Mouse (Mus musculus): Measurements from ENCODE around the gene Ror2. TPM values are rescaled to one million over a fixed set of nuclear protein-coding genes. Genes with fewer than 3 reads are reported as not detected.
"Not testable (repeated sequence)": the region's sequence is repeated elsewhere in the genome, so short reads cannot be mapped to it uniquely, and the experiment has no call there.

Gene Ror2
- 0.55 TPM in 1 of 2 replicates, not detected in the other for polyA plus RNA-seq (2012; ENCODE audit: insufficient read depth, insufficient read length, missing spikeins)

DNA sequence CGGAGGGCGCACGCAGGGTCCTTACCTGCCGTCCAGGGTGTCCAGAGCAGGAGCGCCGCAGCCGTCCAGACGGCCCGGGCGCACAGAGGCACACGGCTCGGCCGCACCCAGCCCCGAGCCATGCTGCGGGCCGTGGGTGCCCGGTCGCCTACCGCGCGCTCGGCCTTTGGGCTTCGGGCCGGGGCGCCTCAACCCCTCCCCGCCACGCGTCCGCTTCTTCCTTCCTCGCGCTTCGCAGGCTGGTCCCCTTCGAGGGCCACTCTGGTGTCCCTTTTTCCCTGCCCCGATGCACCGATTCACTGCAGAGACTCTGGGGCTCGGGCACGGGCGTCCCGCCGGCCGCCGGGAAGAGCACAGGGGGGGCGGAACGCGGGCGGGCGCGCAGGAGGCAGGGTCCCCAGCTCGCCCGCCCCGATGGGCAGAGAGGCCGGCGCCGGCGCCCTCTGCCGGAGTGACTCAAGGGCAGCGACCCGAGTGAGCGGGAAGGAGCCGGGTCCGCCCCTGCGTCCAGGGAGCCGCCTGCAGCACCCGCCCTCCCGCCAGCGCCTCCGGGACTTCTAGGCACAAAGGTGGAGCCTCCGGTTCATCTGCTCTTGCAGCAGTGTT, at the start of gene Ror2:
Gene Ror2, minus strand, starts transcription at position 369 of the 606 bp plus-strand sequence.
- Histone ChIP-seq H3K4me3 (ENCODE audit: insufficient read depth, low read depth, low read length) (peak within 1 kb of the TSS; percentile 59), H3K27ac (replicated peaks; ENCODE audit: low read depth, low read length) (no peak within 1 kb of the TSS), H3K4me1 (ENCODE audit: control insufficient read depth, insufficient read depth, insufficient read length, low read length) (no peaks in the 10 kb centered on the region)

DNA sequence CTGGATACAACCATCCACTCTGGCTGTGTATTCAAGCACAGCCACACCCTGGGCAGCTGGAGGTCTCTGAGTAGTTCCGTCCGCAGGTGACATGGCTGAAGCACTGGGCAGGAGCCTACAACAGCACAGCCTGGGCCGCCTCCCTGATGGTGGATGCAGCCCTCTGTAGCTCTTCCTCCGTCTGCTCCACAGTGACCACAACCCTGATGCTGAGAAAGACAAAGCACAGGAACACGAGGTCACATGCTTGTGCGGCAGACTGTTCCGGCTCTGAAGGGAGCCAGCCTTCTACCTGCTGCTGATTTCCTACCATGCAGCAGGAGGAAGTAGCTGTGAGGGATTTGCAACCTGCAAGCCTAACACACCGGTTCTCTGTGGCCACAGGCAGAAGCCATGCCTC, 47.8 kb upstream of the Ror2 start:
- no peak overlapping the region for H3K27ac ChIP-seq (replicated peaks; ENCODE audit: low read depth, low read length)
- H3K4me3 ChIP-seq (ENCODE audit: insufficient read depth, low read depth, low read length), result no peak overlapping the region
- H3K4me1 ChIP-seq (ENCODE audit: control insufficient read depth, insufficient read depth, insufficient read length, low read length), result no peaks in the 10 kb centered on the region

DNA sequence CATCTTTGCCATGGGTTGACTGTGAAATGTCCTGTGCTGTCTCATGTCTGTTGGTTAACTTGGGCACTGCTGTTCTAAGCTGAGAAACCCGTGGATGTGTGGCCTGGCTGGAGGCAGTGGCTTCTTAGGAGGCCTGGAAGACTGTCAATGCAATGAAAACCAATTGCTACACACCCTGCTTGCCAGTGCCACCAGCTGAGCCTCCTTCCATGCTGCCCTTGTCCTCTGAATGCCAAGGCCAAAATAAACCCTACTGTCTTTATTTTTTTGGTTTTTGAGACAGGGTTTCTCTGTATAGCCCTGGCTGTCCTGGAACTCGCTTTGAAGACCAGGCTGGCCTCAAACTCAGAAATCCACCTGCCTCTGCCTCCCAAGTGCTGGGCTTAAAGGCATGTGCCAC, 44.3 kb upstream of the Ror2 start:
- H3K4me3 ChIP-seq (ENCODE audit: insufficient read depth, low read depth, low read length), result no peak overlapping the region
- H3K4me1 ChIP-seq (ENCODE audit: control insufficient read depth, insufficient read depth, insufficient read length, low read length), result no peaks in the 10 kb centered on the region
- H3K27ac ChIP-seq (replicated peaks; ENCODE audit: low read depth, low read length), result no peak overlapping the region

DNA sequence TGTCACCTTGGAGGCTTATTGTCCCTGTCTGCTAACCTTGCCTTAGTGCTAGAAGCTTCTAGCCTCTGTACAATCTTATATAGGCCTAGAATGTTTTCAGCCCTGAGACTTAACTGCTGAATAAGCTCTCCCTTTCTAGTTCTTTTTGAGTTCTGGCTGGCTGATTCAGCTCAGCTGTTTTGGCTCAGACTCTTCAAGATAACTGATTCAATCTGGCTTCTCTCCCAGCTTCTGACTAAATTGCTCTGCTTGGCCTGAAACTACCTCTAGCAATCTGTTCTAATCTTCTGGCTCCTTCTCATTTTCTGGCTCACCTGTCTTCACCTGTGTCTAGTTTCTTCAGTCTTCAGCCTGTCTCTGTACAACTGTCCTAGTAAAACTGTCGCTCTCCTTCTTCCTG, 39.6 kb upstream of the Ror2 start:
- no peak overlapping the region for H3K27ac ChIP-seq (replicated peaks; ENCODE audit: low read depth, low read length)
- H3K4me1 ChIP-seq (ENCODE audit: control insufficient read depth, insufficient read depth, insufficient read length, low read length), result peaks cover 3% of the 10 kb centered on the region; the same call in 1 of the 2 replicates
- H3K4me3 ChIP-seq (ENCODE audit: insufficient read depth, low read depth, low read length), result no peak overlapping the region

DNA sequence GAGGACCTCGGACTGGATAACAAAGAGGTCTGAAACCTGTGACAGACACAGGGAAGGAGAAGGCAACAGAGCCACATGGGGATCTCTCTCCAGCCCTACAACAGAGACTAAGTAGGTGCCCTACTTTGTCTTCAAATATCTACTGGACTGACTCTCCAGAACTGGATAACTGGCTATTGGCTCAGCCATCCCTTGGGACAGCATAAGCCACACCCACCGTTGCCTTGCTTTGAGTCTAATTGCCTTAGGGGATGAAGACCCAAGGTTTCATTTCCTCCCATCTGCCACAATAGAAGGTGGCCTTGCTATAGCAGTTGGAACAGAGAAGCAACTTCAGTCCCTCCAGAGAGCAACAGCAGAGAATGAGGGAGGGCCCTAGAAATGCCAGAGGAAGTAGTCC, 37.7 kb upstream of the Ror2 start:
- Histone ChIP-seq H3K4me1 (ENCODE audit: control insufficient read depth, insufficient read depth, insufficient read length, low read length) (peaks cover 3% of the 10 kb centered on the region; the same call in 1 of the 2 replicates), H3K27ac (replicated peaks; ENCODE audit: low read depth, low read length) (no peak overlapping the region), H3K4me3 (ENCODE audit: insufficient read depth, low read depth, low read length) (no peak overlapping the region)

DNA sequence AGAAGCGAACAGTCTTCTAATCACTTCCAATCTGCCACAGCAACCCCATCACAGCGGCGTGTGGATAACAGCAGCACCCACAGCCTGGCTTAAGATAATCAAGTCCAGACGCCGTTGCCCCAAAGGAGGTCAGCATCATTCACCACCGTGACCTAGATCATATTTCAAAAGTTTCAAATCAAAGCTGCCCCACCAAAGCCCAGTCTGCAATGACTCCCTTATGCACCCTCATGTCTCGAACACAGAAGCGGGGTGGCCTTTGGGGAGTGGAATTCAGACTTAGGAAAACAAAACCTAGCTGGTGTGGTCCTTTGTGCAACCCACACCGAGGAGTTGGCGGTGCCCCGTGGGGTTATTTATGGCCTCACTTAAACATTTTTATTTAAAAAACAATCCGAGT, 35.0 kb upstream of the Ror2 start:
- no peak overlapping the region for H3K27ac ChIP-seq (replicated peaks; ENCODE audit: low read depth, low read length)
- H3K4me3 ChIP-seq (ENCODE audit: insufficient read depth, low read depth, low read length), result no peak overlapping the region

DNA sequence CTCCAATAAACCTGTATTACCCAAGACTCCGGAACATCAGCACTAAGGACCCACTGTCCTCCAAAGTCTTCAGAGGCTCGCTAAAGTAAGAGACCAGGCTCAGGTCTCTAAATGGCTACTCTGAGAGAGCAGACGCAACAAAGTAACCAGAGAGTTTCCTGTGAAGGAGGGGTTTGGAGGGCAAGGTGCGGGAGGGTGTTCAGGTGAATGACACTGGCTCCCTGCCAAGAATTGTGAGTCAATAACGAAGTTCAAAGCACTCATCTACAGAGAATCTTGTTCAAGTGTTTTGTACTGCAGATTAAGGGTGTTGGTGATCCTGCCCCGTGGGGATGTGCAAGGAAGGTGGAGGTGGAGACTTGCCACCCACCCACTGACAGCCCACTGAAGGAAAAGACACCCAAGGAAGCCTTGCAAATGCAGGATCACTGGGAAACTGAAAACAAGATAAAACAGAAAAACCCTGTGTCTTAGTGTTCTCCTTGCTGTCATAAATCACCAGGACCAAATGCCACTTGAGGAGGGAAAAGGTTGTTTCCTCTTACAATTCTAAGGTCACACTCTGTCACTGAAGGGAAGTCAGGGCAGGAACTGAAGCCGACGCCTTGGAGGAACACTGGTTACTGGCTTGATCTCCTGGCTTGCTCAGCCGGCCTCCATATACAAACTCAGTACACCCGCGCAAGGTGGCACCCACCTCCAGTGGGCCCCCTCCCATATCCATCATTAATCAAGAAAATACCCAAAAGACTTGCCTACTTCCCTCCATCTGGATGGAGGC, 30.8 kb upstream of the Ror2 start:
- H3K4me1 ChIP-seq (ENCODE audit: control insufficient read depth, insufficient read depth, insufficient read length, low read length), result no peaks in the 10 kb centered on the region
- H3K27ac ChIP-seq (replicated peaks; ENCODE audit: low read depth, low read length), result no peak overlapping the region
- no peak overlapping the region for H3K4me3 ChIP-seq (ENCODE audit: insufficient read depth, low read depth, low read length)

More for the DNA sequence above, 35.0 kb upstream of the Ror2 start:
- peaks cover 3% of the 10 kb centered on the region; the same call in 1 of the 2 replicates for H3K4me1 ChIP-seq (ENCODE audit: control insufficient read depth, insufficient read depth, insufficient read length, low read length)

DNA sequence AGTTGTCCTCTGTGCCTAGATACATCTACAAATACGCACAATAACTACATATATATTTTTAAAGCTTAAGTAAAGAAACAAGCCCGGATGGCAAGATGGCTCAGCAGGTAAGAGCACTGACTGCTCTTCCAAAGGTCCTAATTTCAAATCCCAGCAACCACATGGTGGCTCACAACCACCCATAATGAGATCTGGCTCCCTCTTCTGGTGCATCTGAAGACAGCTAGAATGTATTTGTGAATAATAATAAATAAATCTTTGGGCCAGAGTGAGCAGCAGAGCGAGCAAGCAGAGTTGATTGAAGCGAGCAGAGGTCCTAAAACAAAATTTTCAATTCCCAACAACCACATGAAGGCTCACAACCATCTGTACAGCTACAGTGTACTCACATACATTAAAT, 29.8 kb upstream of the Ror2 start:
- H3K4me3 ChIP-seq (ENCODE audit: insufficient read depth, low read depth, low read length); H3K27ac ChIP-seq (replicated peaks; ENCODE audit: low read depth, low read length); H3K4me1 ChIP-seq (ENCODE audit: control insufficient read depth, insufficient read depth, insufficient read length, low read length): not testable (repeated sequence)

DNA sequence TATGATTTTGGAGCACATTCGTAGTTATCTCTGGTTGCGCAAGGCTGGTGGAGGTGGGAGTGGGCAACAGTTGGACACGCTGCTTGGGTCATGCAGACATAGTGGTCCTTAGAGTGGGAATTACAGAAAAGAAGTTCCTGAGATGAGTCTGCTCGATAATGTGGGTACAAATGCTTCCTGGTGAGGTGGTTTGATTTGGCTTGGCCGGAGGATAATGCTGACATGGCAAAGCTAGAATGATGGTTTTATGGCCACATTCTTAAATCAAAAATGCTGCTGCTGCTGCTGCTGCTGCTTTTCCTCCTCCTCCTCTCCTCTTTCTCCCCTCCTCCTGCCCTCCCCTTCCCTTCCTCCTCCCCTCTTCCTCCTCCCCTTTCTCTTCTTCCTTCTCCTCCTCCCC, 24.5 kb upstream of the Ror2 start:
- Histone ChIP-seq H3K4me3 (ENCODE audit: insufficient read depth, low read depth, low read length) (no peak overlapping the region), H3K4me1 (ENCODE audit: control insufficient read depth, insufficient read depth, insufficient read length, low read length) (no peaks in the 10 kb centered on the region), H3K27ac (replicated peaks; ENCODE audit: low read depth, low read length) (no peak overlapping the region)

DNA sequence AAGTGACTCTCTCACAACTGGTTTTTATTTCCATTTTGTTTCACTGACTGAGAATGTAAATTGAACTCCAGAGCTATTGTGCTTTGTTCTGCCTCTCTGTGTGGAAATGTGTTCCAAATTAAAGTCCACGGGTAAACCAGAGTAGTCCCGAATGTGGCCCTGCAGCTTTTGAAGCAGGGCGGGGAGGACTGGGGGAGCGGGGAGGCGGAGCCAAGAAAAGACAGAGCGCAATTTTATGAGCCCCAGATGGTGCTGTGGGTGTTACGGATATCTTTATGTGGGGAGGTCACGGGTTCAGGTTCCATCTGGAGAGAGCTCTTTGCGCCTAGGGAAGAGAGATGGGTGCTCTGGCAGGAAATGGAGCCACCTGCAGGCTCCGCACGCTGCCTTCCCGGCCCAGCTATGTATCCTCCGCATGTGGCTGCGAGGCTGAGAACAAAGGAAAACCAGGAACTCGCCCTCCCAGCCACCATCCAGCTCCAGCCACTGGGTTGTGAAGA, 23.8 kb upstream of the Ror2 start:
- no peaks in the 10 kb centered on the region for H3K4me1 ChIP-seq (ENCODE audit: control insufficient read depth, insufficient read depth, insufficient read length, low read length)
- H3K27ac ChIP-seq (replicated peaks; ENCODE audit: low read depth, low read length), result no peak overlapping the region
- 0 out of 2 replicates have a peak overlapping the region, but pooled peaks have one; percentile 13 for H3K4me3 ChIP-seq (ENCODE audit: insufficient read depth, low read depth, low read length)

DNA sequence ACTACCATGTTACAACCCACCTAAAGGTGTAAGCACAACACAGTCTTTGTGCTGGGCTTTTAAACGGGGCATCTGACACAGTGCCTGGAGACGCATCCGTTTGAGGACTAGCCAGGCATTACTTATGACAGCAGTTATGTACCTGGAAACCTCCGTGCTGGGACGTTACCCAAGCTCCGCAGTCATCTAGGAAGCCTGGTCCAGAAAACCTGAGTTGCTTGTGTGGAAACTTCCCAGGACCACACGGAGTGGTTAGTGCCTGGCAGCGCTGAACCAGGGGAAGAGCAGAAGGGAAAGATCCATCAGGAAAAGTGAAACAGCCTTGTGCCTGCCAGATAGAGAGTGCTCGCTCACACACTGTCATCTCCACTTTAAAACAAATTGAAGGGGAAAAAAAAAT, 23.2 kb upstream of the Ror2 start:
- Histone ChIP-seq H3K27ac (replicated peaks; ENCODE audit: low read depth, low read length) (no peak overlapping the region), H3K4me3 (ENCODE audit: insufficient read depth, low read depth, low read length) (no peak overlapping the region)

DNA sequence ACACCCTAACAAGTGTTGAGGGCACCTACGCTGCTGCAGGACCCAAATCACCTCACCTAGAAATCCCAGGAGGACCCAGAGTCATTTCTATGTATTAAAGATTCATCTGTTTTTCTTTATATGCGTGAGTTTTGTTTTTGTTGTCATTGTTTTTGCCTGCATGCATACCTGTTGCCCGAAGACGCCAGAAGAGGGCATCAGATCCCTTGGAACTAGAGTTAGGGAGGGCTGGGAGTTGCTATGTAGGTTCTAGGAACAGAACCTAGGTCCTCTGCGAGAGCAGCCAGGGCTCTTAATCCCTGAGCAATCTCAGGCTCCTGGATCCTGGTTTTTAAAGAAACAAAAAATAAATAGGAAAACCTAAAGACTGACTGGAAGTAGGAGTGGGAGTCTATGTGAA, 20.9 kb upstream of the Ror2 start:
- no peak overlapping the region for H3K27ac ChIP-seq (replicated peaks; ENCODE audit: low read depth, low read length)
- H3K4me3 ChIP-seq (ENCODE audit: insufficient read depth, low read depth, low read length), result no peak overlapping the region
- H3K4me1 ChIP-seq (ENCODE audit: control insufficient read depth, insufficient read depth, insufficient read length, low read length), result no peaks in the 10 kb centered on the region

More for the DNA sequence above, 23.2 kb upstream of the Ror2 start:
- no peaks in the 10 kb centered on the region for H3K4me1 ChIP-seq (ENCODE audit: control insufficient read depth, insufficient read depth, insufficient read length, low read length)

DNA sequence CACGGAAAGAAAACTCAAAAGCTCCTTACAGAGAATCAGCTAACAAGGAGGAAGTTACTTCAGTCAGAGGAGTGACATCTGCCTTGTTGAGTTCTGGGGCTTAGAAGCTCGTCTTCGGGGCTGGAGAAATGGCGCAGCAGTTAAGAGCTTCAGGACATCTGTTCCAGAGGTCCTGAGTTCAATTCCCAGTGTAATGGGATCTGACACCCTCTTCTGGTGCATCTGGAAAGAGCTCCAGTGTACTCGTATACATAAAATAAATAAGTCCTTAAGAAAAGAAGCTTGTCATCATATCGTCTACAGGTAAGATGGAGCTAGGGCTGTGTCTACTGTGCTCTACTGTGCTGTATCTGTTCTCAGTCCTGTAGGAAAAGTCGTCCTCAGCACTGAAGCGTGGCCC, 19.3 kb upstream of the Ror2 start:
- Histone ChIP-seq H3K4me3 (ENCODE audit: insufficient read depth, low read depth, low read length) (no peak overlapping the region), H3K4me1 (ENCODE audit: control insufficient read depth, insufficient read depth, insufficient read length, low read length) (no peaks in the 10 kb centered on the region), H3K27ac (replicated peaks; ENCODE audit: low read depth, low read length) (no peak overlapping the region)

DNA sequence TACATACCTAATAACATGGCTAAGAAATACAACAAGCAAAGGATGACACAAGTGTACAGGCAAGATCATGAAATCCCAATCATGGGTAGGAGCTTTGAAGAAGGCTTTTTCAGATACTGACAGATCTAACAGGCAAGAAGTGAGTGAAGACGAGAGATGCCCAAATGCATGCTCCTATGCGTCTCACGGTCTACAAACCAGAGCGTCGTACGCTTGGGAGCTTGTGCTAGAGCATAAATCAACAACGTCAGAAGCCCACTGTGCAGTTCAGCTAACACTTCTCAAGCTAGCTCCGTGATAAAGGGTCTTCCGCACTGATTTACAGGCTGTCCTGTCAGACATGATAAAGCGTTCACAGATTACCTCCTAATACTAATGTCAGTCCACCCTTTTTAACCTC, 16.8 kb upstream of the Ror2 start:
- no peaks in the 10 kb centered on the region for H3K4me1 ChIP-seq (ENCODE audit: control insufficient read depth, insufficient read depth, insufficient read length, low read length)
- H3K4me3 ChIP-seq (ENCODE audit: insufficient read depth, low read depth, low read length), result no peak overlapping the region
- H3K27ac ChIP-seq (replicated peaks; ENCODE audit: low read depth, low read length), result no peak overlapping the region

DNA sequence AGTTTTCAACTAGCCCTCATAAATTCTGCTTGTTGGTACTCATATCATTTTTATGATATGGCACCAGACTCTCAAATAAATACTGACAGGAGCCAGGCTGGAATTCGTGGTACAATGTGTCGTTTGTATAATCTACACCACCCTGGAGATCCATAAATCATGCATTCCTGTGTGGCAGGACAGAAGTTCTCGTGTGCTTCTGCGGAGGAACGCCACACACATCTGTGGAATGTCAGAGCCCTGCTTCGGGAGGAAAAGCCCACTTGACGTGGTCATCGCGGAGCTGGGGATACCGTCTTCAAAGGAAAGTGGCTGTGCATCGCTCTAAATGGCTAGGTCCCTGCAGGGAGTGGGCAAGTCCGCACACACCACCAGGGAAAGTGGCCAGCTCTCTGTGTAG, 7.1 kb upstream of the Ror2 start:
- no peaks in the 10 kb centered on the region for H3K4me1 ChIP-seq (ENCODE audit: control insufficient read depth, insufficient read depth, insufficient read length, low read length)
- no peak overlapping the region for H3K4me3 ChIP-seq (ENCODE audit: insufficient read depth, low read depth, low read length)
- H3K27ac ChIP-seq (replicated peaks; ENCODE audit: low read depth, low read length), result no peak overlapping the region

DNA sequence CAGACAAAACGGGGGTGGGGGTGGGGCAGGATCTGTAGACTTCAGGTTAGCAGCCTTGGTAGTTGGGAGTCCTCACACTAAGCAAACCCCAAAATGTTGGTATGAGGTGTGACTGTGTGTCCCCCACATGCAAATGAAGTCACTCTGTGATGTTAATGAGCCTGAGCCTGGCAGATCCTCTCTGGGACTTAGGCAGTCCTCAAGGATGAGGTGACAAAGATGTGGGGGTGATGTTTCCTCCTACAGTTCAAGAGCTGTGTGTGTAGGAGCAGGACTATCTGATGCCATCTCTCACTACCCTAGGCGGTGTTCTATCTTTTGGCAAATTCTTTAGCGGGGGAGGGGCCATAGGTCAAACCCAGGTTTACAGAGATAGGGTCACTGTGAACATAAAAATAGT, 6.3 kb upstream of the Ror2 start:
- Histone ChIP-seq H3K4me1 (ENCODE audit: control insufficient read depth, insufficient read depth, insufficient read length, low read length) (no peaks in the 10 kb centered on the region), H3K27ac (replicated peaks; ENCODE audit: low read depth, low read length) (no peak overlapping the region), H3K4me3 (ENCODE audit: insufficient read depth, low read depth, low read length) (no peak overlapping the region)

Measured in brown adipose tissue, adult 24 weeks (tissue).